Mouse (Mus musculus): ENCODE results near the gene Epb41l4b.
A peak's percentile ranks its signal among the peaks of the same experiment; 100 is the strongest.

The Epb41l4b gene

DNA sequence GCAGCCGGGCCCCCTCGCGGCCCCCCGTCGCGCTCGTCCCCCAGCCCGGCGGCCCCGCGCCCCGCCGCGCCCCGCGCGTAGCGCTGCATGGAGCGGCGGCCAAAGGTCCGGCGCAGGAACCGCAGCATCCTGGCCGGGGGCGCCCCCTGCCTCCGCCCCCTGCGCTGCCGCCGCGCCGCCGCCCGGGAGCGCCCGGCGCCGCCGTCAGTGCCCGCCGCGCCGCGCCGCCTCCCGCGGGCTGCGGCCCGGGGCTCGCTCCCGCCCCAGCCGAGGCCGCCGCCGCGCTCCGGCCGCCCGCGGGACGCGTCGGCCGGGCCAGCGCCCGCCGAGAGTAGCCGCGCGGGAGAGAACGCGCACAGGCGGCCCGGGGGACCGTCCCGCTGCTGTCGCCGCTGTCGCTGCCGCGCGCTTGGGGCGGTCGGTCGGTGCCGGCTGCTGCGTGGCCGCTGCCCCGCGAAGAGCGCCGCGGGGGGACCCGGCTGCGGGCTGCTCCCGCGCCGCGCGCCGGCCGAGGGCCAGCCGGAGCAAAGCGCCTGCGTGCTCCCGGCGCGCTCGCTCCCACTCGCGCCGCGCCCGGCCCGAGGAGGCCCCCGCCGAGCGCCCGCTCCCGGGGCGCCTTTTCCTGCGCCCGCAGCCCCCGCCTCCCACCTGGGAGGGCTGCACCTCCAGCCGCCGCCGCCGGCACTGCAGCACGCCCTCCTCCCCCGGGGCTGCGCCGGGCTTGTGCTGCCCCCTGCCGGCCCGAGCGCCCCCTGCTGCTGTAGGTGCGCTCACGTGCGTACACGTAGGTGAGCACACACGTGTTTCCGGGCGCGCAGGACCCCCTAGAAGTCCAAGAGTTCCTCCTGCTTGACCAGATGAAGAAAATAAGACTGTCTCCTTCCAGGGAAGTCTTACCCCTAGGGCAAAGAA lies at the start of gene Epb41l4b:
Gene Epb41l4b (minus strand): TSS at position 412 of the 912 bp plus-strand sequence.
- peak; percentile 60 to 81 for DNase-seq

DNA sequence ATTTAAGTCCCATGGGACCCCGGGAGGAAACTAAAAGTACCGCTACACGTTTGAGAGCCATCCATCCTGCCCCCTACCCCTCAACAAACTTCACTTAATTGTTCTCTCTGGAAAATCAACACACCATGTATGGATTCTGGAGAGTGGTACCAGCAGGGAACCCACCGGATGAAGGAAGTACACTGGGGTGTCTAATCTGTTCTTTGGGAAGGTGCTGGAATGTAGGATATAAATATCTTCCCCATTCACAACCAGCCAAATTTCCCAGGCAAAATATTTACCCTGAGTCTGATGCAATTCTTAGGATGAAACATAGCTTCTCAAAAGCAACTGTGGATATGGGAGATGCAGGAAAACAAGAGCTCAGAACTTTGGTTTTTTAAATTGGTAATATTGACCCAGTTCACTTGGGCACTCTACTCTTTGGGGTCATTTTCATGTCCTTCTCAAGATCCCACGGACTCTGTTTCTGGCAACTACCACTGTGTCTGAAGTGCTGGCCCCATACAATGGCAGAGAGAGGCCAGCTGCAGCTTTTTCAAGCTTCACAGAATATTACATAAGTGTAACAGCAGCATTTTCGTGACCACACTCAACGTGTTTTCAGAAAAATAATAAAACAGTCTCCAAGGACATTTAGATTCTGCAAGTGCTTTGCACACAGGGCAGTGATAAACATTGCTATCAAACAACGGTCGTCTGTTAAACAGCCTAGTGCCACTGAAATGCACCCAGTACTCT lies 48.5 kb upstream of the Epb41l4b start:
- DNase-seq, result no peak

DNA sequence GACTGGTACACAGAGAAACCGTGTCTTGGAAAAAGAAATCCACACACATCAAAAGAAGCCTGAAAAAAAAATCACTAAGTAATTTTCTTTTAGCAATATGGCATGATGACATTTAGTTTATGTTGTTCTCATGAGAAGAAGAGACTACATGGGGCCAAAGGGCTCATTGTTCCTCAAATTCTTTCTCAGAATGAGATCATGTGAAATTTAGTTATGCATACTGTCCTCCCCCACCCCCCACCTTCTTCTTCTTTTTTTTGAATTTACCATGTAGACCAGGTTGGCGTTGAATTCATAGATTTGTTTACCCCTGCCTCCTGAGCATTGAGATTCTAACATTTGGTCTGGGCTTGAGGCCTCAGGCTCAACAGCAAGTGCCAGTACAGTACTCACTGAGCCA lies 46.6 kb upstream of the Epb41l4b start:
- DNase-seq, result no peak

DNA sequence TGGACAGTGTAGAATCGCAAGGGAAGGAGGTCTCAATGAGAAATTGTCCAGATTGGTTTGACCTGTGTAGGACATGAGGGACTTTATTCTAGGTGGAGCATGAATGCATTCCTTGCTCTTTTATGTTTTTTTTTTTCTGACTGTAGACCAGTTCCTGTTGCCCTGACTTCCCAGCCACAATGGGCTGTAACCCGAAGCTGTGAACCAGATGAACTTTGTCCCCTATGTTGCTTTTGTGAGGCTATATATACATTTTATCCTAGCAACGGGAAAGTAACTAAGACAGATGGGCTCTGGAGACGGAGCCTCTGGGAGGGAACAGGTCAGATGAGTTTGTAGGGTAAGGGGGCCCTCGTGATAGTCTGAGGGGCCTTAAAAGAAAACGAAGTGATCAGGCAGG lies 42.8 kb upstream of the Epb41l4b start:
- no peak for DNase-seq

DNA sequence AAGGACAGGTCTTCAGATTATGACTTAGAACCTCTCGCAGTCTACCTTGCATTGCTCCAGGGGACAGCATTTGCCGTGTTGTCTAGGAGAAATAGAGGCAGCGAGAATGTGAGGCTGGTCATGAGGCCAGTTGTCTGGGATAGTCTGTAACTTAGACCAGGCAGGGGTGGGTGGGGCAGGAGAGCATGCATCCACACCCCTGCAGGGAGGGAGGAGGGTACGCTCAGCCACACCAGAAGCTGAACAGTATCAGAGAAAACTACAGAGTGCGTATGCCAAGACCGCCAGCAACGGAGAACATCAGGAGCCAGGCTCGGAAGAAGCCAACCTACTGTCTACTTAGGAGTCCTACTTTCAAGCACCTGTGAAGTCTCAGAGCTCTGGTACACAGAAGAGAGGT lies 42.2 kb upstream of the Epb41l4b start:
- DNase-seq, result no peak

DNA sequence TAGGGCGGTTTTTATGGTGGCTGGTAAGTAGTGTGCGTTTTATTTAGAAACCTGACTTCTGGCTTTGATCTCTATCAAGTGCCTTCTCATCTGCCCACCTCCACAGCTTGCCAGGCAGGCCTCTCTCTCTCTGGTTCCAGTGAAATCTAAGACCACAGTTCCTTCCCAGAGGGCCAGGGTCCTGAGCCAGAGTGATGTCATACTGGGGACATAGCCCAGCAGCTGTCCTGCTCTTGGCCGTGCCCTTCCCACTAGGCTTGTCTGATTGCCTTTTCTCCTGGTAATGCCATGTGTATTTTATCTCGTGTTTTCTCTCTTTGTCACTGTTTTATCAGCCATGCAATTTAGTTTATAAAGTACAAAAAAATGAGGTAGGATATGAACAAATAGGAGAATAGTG lies 40.3 kb upstream of the Epb41l4b start:
- DNase-seq, result no peak

DNA sequence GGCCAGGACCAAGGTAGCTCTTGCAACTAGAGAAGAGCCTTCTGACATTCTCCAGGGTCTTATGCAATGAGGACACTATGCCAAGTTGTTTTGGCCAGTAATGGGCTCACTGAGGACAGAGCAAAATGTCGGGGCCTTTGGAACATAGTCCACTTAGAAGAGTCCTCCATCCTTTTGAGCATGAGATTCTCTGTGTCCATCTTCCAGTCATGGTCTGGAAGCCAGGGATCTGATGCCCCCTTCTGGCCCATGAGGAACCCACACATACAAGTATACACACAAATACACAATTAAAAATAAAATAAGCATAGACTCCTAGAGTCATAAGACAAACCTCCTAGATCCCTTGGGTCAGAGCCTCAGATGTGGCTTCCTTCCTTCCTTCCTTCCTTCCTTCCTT lies 38.3 kb upstream of the Epb41l4b start:
- DNase-seq, result no peak

DNA sequence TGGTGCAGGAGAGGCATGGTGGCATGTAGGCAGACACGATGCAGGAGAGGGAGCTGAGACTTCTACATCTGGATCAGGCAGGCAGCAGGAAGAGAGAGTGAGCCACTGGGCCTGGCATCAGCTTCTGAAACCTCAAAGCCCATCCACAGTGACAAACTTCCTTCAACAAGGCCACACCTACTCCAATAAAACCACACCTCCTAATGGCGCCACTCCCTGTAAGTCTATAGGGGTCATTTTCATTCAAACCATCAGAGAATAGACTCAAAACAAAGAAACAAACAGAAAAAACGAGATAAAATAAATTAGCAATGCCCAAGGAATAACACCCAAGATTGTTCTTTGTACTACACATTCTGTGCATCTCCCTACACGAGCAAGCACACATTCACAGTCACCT lies 35.6 kb upstream of the Epb41l4b start:
- DNase-seq, result no peak

DNA sequence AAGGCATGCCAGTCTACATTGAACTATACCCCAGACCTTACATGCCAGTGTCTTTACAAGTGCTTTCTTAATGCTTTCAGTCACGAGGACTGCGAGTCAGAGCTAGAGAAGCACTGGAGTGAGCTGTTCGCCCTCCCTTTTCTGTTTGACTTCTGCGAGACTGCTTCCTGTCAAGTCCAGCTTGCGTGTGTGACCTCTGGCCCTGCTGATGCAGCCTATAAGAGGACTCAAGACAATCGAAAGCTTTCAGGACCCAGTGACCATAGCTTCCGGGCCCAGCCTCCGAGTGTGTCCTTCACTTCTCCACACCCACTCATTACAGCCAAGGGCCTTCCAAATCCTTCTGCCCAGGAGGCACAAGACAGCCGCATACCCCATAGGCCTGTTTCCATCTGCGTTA lies 32.1 kb upstream of the Epb41l4b start:
- no peak for DNase-seq

DNA sequence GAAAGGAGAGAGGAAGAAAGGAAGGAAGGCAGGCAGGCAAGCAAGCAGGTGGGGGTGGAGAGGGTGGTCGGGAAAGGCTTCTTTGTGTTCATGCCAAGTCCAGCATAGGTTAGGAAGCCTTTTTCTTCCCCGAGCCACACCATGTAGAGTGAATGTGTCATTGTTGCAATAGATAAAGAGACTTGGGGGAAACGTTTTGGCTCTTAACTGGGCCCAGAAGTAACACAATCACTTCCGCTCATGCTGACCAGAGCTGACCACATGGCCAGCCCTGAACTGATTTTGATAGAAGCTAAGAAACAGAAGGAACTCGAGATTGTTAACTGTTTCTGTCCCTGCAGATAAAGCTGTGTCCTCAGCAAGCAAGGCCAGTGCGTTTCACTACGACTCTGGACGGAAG lies 29.6 kb upstream of the Epb41l4b start:
- no peak for DNase-seq

DNA sequence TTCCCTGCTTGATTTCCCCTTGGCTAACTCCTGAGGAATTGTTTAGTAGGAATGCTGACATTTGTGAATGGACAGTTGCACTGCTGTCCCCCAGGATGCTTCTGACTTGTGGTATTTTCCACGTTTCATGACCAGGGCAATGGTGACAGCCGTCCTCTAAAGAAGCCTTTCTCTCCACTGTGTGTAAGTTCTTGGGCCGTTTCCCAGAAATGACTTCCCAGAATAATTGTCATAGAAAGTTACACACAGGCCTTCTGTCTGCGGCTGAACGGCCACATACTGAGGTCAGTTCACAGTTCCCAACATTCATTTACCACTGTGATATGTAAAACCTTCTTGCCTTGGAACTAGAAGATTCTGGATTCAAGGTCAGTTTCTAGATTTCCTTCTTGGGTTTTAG lies 28.6 kb upstream of the Epb41l4b start:
- DNase-seq, result no peak

DNA sequence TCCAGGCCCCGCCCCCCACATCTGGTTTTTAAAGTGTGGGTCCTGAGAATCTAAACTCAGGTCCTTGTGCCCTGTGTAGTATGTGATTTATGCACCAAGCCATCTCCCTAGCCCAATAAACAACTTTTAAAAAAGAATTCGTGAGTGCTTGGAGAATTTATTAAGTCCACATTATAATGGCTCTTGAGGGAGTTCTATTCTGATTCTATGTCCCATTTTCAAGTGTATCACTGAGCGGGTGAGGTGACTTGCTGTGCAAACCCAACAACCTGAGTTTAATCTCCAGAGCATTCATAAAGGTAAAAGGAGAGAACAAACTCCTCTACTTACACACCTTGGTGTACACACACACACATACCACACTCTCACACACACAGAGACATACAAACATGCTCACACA lies 25.4 kb upstream of the Epb41l4b start:
- no peak for DNase-seq

DNA sequence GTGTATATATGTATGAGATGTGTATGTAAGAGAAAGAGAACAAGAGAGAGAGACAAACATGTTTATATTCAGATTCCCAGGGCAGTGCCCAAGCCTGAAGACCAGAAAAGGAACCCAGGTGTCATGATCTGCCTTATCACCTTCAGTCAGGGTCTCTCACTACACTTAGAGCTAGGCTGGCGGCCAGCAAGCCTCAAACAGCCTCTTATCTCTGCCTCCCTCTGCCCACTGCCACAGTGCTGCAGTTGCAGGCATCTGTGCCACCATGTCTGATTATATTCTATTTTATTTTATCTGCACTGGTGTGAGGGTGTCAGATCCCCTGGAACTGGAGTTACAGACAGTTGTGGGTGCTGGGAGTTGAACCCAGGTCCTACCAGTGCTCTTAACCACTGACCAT lies 25.0 kb upstream of the Epb41l4b start:
- DNase-seq, result no peak

DNA sequence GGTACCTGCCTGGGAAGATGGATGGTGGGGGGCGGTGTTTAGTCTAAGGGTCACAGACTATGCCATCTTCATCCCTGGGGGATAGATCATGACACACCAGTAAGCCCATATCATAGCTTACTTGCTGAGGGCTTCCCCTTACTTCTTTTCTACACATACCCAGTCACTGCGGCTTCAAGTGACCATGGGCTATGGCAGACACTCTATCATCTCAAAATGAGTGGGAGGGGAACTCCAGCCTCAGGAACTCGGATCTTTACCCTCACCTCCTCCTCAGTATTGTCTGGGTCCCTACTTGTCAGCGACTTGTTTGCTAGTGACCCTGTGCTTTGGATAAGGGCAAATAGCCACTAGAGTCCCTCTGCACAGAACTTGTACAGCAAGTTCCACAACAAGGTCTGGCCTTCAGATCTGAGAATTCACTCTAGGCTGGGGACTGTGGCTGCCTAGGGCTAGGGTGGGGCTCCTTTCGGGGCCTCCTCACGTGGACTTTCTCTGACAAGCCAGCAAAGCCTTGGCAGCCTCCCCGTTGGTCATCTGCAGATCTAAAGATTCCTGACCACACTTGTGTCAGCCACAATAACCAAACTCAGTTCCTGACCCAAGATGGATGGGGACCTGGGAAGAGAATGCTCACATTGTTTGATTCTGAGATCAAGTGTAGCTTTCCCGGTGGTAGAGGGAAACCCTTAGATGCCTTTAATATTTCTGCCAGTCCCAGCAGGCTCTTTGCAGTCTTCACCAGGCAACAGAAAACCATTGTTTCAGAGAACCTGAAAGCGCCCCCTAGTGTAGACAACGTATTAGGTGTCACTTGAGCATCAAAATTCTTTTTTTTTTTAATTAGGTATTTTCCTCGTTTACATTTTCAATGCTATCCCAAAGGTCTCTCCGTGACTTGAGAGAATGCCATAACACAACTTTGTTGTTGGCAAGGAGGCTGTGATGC lies 24.0 kb upstream of the Epb41l4b start:
- no peak for DNase-seq

DNA sequence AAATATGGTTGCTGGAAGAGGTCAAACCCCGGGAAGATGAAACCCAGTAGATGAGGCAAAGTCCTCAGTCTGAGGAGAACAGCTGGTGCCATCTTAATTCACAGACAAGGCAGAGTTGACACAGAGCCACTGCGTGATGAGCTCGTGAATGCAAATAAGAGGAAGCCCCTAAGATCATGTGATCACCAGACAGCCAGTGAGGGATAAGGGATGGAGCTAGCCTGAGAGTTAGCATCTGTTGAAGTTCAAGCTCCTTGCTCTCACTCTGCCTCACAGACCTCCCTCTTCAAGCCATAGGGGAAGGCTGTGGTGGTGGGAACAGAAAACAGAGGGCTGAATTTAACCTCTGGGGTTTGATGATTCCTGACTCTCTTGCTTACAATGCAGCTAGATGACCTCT lies 22.4 kb upstream of the Epb41l4b start:
- no peak for DNase-seq

DNA sequence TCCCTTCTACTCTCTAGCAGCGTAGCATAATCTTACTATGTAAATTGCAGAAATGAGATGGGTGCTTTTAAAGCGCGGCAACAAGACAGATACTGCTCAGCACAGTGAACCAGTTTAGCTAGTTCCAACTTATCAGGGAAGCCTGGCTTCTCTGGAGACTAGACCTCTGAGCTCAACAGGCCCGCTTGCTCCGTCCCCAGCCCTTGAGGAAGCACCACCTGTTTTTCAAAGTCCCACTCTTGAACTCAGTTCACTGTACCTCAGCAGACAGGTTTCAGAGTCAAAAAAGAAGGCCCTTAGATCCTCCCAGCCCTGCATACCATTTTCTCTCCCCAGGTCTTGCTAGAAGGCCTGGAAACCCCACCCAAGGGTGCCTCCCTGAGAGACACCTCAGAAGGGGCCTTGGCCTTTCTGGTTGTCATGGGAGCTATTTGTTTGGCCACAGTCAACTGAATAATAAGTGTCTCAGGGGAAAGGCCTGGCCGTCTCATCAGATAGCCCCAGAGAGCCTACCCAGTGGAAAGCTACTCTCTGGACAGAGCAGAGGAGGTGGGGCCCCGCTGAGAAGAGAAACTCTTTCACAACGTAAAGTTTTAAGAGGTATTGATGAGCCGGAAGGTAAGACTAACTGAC lies 21.5 kb upstream of the Epb41l4b start:
- DNase-seq, result no peak

DNA sequence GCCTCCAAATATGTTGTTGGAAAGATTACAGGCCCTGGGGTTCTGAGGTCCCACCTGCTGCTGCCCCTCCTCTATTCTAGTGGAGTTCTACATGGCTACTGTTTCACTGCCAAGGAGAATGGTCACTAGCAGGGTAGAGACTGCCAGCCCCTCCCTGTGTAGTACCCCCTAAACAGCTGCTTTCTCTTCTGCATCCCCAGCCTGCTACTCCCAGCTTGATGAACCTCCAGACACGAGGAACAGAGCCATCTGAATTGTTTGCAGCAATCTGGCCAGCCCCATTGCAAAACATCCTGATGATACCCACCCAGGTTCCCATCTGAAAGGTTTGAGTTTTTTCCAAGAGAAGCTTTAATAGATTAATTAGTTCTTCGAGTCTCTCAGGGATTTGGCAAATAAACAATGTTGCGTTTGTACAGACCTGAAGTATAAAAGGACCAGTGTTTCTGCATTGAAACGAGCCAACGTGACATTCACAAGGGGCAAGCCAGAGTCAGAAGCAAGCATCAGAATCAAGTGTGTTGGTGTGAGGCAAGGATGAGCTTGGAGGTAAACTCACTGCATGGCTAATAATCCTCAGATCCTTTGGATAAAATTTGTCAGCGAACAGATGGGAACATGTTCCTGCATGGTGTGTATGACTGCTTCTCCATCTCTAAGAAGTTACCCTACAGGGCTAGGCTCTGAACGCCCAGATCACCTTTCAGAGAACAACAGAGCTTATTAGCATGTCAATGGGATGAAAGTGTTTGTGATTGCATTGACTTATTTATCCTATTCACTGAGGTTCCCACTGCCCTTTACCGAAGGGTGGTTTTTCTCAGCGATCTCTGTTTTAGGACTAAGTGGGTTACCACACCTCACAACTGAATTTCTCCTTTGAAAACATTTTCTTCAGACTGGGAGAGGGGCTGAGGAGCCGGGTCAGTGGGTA lies 19.8 kb upstream of the Epb41l4b start:
- no peak for DNase-seq

DNA sequence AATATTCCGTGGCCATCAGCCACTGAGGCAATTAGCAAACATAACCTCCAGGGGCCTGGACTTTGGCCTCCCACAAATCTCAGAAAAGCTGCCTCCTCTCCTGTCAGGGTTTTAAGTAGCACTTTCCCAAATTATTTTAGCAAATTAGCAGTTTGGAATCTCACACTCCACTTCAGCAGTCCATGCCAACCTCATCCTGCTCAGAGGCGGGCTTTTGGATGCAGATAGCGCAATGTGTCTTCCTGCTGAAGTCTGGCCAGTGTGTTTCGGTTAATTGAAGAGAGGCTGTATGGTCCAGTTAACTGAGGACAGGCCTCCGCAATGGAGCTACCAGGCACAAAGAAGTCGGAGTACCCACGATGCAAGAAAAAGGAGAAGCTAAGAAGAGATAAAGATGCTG lies 17.3 kb upstream of the Epb41l4b start:
- no peak for DNase-seq

DNA sequence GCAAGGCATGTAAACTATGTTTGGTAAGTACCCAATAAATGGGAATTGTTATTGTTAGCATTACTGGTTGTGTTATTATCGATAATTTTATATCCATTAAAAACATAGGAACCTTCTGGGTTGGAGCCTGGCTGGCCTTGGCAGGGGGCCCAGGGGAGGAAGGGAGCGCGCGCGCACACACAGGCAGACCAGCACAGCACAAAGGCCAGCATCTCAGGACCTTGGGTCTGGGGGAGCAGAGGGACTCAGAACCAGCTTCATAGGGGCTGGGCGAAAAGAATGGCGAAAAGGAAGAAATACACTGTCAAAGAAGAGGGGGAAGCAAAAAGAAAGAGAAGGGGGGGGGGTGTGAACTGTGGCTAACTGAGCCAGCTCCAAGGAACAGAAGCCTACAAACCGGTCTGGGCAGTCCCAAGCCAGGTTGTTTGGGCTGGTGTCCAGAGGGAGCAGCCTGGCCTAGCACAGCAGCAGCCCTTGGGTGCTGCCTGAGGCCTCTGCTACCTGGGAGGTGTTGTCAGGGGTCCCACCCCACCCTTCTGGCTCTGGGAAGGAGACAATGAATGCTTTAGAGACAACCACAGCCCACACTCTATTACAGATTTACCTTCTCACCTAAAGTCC lies 13.4 kb upstream of the Epb41l4b start:
- DNase-seq, result no peak

DNA sequence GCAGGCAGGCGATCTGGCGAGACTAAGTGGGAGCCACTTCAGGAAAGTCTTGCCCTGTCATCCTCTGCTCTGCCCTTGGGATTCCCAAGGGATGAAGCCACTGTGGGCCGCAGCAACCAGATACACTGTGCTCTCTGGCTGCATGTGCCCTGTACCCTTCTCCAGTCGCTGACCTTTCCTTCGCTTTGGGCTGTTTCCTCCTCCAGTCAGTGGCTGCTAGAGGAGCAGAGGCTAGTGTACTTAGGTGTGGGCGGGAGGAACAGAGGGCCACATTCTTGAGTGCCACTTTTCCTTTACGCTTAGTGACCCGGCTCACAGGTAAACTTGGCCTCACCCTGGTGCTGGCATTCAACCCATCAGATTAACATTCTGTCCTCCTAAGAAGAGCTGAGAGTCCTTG lies 10.6 kb upstream of the Epb41l4b start:
- DNase-seq, result no peak
